Mouse (Mus musculus) MEL-GATA-1-ER (cell line): Measurements from ENCODE around the gene Wnk2.
"Not testable (repeated sequence)": the region's sequence is repeated elsewhere in the genome, so short reads cannot be mapped to it uniquely, and the experiment has no call there.

Source experiments
- DNase-seq: peaks from one replicate; pipeline ENCODE4 v3.0.0-alpha.2; 2012; ENCODE audit warnings: low read depth; ENCODE audit errors: extremely low read depth

Gene Wnk2

GRCm38 (mm10) chr13:49094667-49095066 is 53.1 kb downstream of the Wnk2 start:
- no peak for DNase-seq

GRCm38 (mm10) chr13:49093471-49093891 is 54.3 kb downstream of the Wnk2 start:
- DNase-seq: no peak

- no peak for DNase-seq
Observed at GRCm38 (mm10) chr13:49092596-49092995, 55.2 kb downstream of the Wnk2 start.

DNA sequence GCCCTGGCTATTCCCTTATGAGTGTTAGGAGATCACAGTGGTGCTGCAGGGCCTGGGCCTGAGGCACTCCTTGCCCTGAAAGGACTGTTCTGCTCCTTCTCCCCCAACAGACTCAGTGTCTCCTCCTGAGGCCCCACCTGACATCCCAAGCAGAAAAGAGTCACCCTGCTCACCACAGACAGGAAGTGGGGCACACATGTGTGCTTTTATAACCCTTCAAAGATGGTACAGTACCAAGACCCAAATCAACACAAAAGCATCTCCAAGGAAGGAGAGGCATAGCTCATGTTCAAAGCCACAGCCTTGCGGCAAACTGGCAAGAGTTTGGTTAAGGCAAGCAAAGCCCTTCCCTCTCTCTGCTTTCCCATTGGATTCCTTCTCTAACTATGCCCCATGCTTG is 57.6 kb downstream of the Wnk2 start:
- no peak for DNase-seq

GRCm38 (mm10) chr13:49088874-49089273 is 58.9 kb downstream of the Wnk2 start:
- DNase-seq: no peak

DNA sequence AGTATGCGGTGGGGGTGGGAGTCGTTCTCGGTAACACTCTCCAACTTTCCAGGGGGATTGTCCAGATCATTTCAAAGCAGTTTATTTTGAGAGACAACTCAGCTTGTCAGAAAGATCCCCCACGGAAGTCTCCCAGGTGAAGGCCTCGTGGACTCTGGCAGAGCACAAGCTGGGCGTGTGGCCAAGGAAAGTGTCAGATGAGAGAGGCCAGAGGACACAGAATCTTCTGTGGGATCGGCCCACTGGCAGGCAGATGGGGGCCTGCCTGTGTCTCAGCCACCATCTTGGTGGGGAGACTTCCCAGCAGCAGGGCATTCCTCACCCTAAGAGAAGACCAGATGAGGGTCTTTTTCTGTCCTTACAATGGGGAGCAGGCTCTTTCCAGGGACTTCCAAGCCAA is 60.4 kb downstream of the Wnk2 start:
- DNase-seq: no peak

DNA sequence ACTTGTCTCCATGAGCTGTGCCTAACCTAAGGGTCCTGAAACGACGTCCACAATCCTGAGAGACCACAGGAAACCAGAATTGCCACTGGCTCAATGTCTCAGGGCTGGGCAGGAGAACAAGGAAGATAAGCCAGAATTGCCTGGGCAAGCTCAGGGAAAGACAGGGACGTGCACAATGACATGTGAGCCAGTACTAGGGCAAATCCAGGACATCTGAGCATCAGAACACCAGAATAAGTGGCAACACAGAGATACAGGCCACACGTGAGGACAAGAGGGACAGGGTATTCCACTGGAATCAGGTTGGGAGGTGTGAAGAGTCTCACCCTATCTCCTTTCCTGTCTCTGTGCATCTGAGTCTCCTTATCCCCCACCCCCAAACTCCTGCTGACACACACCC is 61.4 kb downstream of the Wnk2 start:
- DNase-seq: no peak

GRCm38 (mm10) chr13:49085211-49085610 is 62.6 kb downstream of the Wnk2 start:
- DNase-seq: no peak

- no peak for DNase-seq
Observed at GRCm38 (mm10) chr13:49084781-49085180, 63.0 kb downstream of the Wnk2 start.

GRCm38 (mm10) chr13:49083941-49084340 is 63.9 kb downstream of the Wnk2 start:
- DNase-seq: no peak

- no peak for DNase-seq
Observed at GRCm38 (mm10) chr13:49082151-49082879, 65.5 kb downstream of the Wnk2 start.

DNA sequence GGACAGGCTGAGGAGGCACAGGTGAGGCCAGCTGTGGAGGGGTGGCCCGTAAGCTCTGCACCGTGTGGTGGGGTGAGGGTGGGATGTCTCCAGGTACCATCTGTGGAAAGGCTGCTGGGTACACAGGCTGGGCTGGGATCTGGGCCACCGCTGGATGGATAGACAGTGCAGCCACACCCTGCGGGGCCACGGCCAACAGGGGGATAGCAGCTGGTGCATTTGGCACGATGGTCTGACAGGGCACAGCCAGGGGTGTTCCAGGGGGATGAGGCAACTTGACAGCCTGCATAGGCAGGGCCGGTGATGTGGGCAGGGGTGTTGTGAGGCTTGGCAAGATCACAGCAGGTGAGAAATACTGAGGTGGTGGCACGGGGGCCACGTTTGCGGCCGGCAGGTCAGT is 71.6 kb downstream of the Wnk2 start:
- DNase-seq: no peak

DNA sequence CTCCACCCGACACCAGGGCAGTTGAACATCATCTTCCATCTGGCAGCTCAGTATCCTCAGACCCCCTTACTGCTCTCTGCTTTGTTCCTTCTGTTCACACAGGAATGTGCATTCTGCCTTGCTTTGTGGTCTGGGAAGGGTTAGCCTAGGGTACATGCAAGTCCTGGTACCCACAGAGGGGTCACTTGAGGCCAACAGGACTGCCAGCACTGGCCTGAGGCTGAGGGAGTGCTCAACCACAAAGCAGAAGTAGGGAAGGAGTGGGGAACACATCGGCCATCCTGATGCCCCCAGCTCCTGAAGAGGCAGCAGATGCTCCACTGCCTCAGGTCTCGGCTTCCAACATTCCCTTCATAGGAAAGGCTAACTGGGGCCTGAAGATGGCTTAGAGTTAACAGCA is 72.4 kb downstream of the Wnk2 start:
- no peak for DNase-seq

- no peak for DNase-seq
Observed at GRCm38 (mm10) chr13:49073295-49073694, 74.5 kb downstream of the Wnk2 start.

- no peak for DNase-seq
Observed at GRCm38 (mm10) chr13:49071861-49072260, 76.0 kb downstream of the Wnk2 start.

DNA sequence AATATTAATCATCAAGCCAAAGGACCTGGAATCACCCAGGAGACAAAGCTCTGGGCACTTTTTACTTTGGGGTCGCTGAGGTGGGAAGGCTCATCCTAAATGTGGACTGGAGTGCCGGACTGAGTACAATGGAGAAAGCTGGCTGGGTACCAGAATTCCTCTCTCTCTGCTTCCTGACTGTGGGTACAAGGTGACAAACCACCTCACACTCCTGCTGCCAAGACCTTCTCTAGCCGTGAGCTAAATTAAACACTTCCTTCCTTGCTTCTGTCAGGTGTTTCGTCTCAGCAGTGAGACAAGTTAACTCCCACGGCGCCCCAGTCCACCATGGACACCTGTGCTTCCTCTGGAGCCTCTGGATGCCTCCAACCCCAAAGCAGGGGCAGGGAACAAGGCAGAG is 77.8 kb downstream of the Wnk2 start:
- DNase-seq: no peak

DNA sequence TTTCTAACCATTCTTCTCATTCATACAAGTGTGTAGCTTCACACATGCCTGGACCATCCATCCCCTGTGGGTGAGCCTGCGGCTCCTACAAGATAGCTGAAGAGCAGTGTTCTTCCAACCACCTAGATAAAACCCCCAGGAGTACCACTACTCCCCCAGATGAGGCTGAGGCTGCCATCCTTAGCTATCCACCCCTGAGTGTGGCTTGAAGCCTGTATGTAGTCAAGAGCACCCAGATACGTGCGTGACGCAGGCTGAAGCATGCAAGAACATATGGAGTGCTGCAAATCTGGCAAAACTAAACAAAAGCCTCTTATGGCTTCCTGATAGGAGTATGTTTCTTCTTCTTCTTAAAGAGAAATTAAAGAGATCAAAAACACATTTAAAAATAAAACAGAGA is 78.4 kb downstream of the Wnk2 start:
- no peak for DNase-seq

DNA sequence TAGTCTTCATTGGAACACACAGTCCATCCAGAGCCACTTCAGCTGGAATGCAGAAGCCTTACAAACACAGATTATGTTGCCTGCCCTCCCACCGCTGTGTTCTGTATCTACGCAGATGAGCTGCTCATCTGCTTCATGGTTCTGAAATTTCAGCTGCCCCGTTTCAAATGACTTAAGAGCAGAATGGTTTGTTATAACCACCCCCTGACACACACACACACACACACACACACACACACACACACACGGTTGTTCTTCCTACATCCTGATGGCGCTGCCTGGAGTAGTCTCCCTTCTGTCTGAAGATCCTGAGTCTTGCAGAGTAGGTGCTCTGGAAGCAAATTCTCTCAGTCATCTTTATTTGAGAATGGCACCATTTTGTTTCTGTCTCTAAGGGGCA is 83.6 kb downstream of the Wnk2 start:
- no peak for DNase-seq

DNA sequence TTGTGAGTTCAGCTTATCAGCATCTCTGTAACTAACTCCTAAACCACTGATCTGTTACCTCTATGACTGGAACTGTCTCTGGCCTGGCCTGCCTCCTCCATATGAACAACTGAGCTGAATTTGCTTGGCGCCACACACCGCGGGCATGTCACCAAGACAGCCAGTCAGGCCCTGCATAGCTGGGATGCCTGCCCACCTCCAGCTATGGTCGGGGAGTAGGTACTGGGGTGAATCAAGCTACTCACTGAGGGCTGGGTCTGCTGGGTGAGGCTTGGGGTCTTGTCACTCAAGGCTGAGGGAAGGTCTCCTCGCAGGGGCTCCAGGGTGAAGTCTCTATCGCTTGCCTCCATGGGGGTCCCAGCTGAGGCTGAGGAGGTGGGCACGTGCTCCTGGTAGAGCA is 87.4 kb downstream of the Wnk2 start:
- no peak for DNase-seq

GRCm38 (mm10) chr13:49058528-49058927 is 89.3 kb downstream of the Wnk2 start:
- no peak for DNase-seq

GRCm38 (mm10) chr13:49056304-49056703 is 91.5 kb downstream of the Wnk2 start:
- no peak for DNase-seq

- not testable (repeated sequence) for DNase-seq
Observed at GRCm38 (mm10) chr13:49054753-49055152, 93.1 kb downstream of the Wnk2 start.

DNA sequence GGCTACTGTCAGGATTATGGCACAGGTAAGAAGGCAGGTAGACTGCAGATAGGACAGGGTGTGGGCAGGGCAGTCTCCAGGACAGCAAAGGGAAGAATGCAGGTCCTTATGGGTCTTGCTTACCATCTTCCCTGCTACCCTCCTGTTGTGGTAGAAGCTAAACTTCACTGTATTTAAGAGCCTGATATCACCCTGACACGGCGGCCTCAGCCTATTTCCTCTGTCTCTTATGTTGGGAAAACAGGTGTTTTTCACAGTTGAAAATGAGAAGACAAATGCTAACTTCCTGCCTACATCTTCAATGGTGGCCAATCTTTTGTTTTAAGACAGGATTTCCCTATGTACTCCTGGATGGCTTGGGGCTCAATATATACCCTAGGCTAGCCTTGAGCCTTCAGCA is 94.5 kb downstream of the Wnk2 start:
- DNase-seq: no peak

GRCm38 (mm10) chr13:49052512-49052911 is 95.3 kb downstream of the Wnk2 start:
- no peak for DNase-seq
